Mouse (Mus musculus) MEL (cell line): Measurements from ENCODE around the gene Emx1. TPM values are rescaled to one million over a fixed set of nuclear protein-coding genes. Genes with fewer than 3 reads are reported as not detected.

ENCODE experiments used
- DNase-seq: peaks from one replicate; pipeline ENCODE4 v3.0.0; 2011; ENCODE audit warnings: low read depth, low spot score
- H3K27ac ChIP-seq: 2 replicates; pipeline ENCODE4 v1.5.1; 2012; ENCODE audit warnings: low read depth, mild to moderate bottlenecking, control low read depth, low read length, moderate library complexity; ENCODE audit not compliant: control insufficient read depth
- H3K27me3 ChIP-seq, 2 experiments: fragments of 150-350 bp in 1 of 2; sonication (generic) in 1 of 2; 2 replicates each; pipeline ENCODE4 v1.6.1; 2012; ENCODE audit warnings: low read length in 2 of 2, mild to moderate bottlenecking in 2 of 2, improper control_type of control experiment in 1 of 2, moderate library complexity in 1 of 2; ENCODE audit not compliant: insufficient read depth in 2 of 2, control insufficient read depth in 1 of 2
- H3K36me3 ChIP-seq, 2 experiments: 2 replicates each; pipeline ENCODE4 v1.6.1; 2012 to 2014; ENCODE audit warnings: low read length in 2 of 2, improper control_type of control experiment in 1 of 2, inconsistent platforms in 1 of 2, mild to moderate bottlenecking in 1 of 2; ENCODE audit not compliant: insufficient read depth in 2 of 2, control insufficient read depth in 1 of 2
- H3K4me1 ChIP-seq, 2 experiments: fragments of 150-350 bp in 1 of 2; sonication (generic) in 1 of 2; 2 replicates each; pipeline ENCODE4 v1.6.1; 2012; ENCODE audit warnings: low read length in 2 of 2, improper control_type of control experiment in 1 of 2, mild to moderate bottlenecking in 1 of 2; ENCODE audit not compliant: insufficient read depth in 2 of 2, control insufficient read depth in 1 of 2
- H3K4me3 ChIP-seq, 2 experiments: fragments of 150-350 bp in 1 of 2; sonication (generic) in 1 of 2; 2 replicates each; pipeline ENCODE4 v1.5.1; 2012; ENCODE audit warnings: low read depth in 2 of 2, low read length in 2 of 2, mild to moderate bottlenecking in 2 of 2, moderate library complexity in 2 of 2, control low read depth in 1 of 2, improper control_type of control experiment in 1 of 2; ENCODE audit not compliant: control insufficient read depth in 1 of 2, insufficient read depth in 1 of 2
- H3K79me2 ChIP-seq: 2 replicates; pipeline ENCODE4 v1.6.1; 2012; ENCODE audit warnings: mild to moderate bottlenecking, low read length, moderate library complexity; ENCODE audit not compliant: control insufficient read depth, poor library complexity, insufficient read depth
- H3K9ac ChIP-seq: 2 replicates; pipeline ENCODE4 v1.6.1; 2012; ENCODE audit warnings: low read depth, mild to moderate bottlenecking, control low read depth, low read length, moderate library complexity; ENCODE audit not compliant: control insufficient read depth, poor library complexity, severe bottlenecking
- H3K9me3 ChIP-seq: fragments of 150-350 bp; sonication (generic); replicated peaks from 2 replicates; pipeline ENCODE4 v1.6.1; 2012; ENCODE audit warnings: mild to moderate bottlenecking, low read length, improper control_type of control experiment, moderate library complexity; ENCODE audit not compliant: insufficient read depth
- CHD2 ChIP-seq: IDR thresholded peaks from 2 replicates; pipeline ENCODE4 v1.6.1; 2011; ENCODE audit warnings: low read length, improper control_type of control experiment
- E2F4 ChIP-seq: IDR thresholded peaks from 2 replicates; pipeline ENCODE4 v1.6.1; 2011; ENCODE audit warnings: low read depth, low read length, improper control_type of control experiment, borderline replicate concordance
- ELF1 ChIP-seq: IDR thresholded peaks from 2 replicates; pipeline ENCODE4 v1.6.1; 2014; ENCODE audit warnings: low read depth, mild to moderate bottlenecking, inconsistent platforms, low read length, improper control_type of control experiment, moderate library complexity
- GABPA ChIP-seq: IDR thresholded peaks from 2 replicates; pipeline ENCODE4 v1.6.1; 2012; ENCODE audit warnings: low read depth, mild to moderate bottlenecking, inconsistent platforms, low read length, improper control_type of control experiment, moderate library complexity
- GATA1 ChIP-seq: IDR thresholded peaks from 2 replicates; pipeline ENCODE4 v1.6.1; 2011; ENCODE audit warnings: low read depth, low read length, improper control_type of control experiment
- KAT2A ChIP-seq: conservative IDR thresholded peaks from 2 replicates; pipeline ENCODE4 v1.6.1; 2012; ENCODE audit warnings: low read depth, low read length, improper control_type of control experiment, inconsistent platforms
- MAFK ChIP-seq: IDR thresholded peaks from 2 replicates; pipeline ENCODE4 v1.6.1; 2011; ENCODE audit warnings: low read depth, mild to moderate bottlenecking, low read length, improper control_type of control experiment, borderline replicate concordance
- MAX ChIP-seq: IDR thresholded peaks from 2 replicates; pipeline ENCODE4 v1.6.1; 2011; ENCODE audit warnings: low read length, improper control_type of control experiment
- NELFE ChIP-seq: IDR thresholded peaks from 2 replicates; pipeline ENCODE4 v1.6.1; 2011; ENCODE audit warnings: low read depth, low read length, improper control_type of control experiment
- POLR2A ChIP-seq, 2 experiments: IDR thresholded peaks; 2 replicates each; pipeline ENCODE4 v1.6.1; 2011 to 2012; ENCODE audit warnings: low read length in 2 of 2, mild to moderate bottlenecking in 2 of 2, control low read depth in 1 of 2, improper control_type of control experiment in 1 of 2, low read depth in 1 of 2, moderate library complexity in 1 of 2; ENCODE audit not compliant: control insufficient read depth in 1 of 2, insufficient read depth in 1 of 2, poor library complexity in 1 of 2
- POLR2AphosphoS5 ChIP-seq: IDR thresholded peaks from 2 replicates; pipeline ENCODE4 v1.6.1; 2012; ENCODE audit warnings: low read depth, borderline replicate concordance, mild to moderate bottlenecking, inconsistent platforms, low read length, moderate library complexity, mixed read lengths
- RCOR1 ChIP-seq: IDR thresholded peaks from 2 replicates; pipeline ENCODE4 v1.6.1; 2012; ENCODE audit warnings: low read depth, mild to moderate bottlenecking, inconsistent platforms, low read length, improper control_type of control experiment
- SIN3A ChIP-seq: IDR thresholded peaks from 2 replicates; pipeline ENCODE4 v1.6.1; 2012; ENCODE audit warnings: low read length, improper control_type of control experiment, inconsistent platforms
- TAL1 ChIP-seq: IDR thresholded peaks from 2 replicates; pipeline ENCODE4 v1.6.1; 2012; ENCODE audit warnings: mild to moderate bottlenecking, inconsistent platforms, low read length, moderate library complexity, mixed read lengths
- TBP ChIP-seq: IDR thresholded peaks from 2 replicates; pipeline ENCODE4 v1.8.0; 2011; ENCODE audit warnings: low read depth, low read length, improper control_type of control experiment
- UBTF ChIP-seq: IDR thresholded peaks from 2 replicates; pipeline ENCODE4 v1.6.1; 2012; ENCODE audit warnings: low read depth, mild to moderate bottlenecking, inconsistent platforms, low read length, improper control_type of control experiment, moderate library complexity, borderline replicate concordance; ENCODE audit not compliant: insufficient read depth
- USF1 ChIP-seq: IDR thresholded peaks from 2 replicates; pipeline ENCODE4 v1.6.1; 2014; ENCODE audit warnings: low read depth, mild to moderate bottlenecking, inconsistent platforms, low read length, improper control_type of control experiment, moderate library complexity
- USF2 ChIP-seq, 2 experiments: IDR thresholded peaks; 2 replicates each; pipeline ENCODE4 v1.6.1; 2011 to 2012; ENCODE audit warnings: improper control_type of control experiment in 2 of 2, low read length in 2 of 2, borderline replicate concordance in 1 of 2, inconsistent platforms in 1 of 2, low read depth in 1 of 2, mild to moderate bottlenecking in 1 of 2; ENCODE audit not compliant: insufficient read depth in 1 of 2
- ZC3H11A ChIP-seq: IDR thresholded peaks from 2 replicates; pipeline ENCODE4 v1.6.1; 2012; ENCODE audit warnings: low read depth, mild to moderate bottlenecking, inconsistent platforms, low read length, improper control_type of control experiment
- ZKSCAN1 ChIP-seq: IDR thresholded peaks from 2 replicates; pipeline ENCODE4 v1.6.1; 2012; ENCODE audit warnings: low read depth, mild to moderate bottlenecking, inconsistent platforms, low read length, improper control_type of control experiment, moderate library complexity
- ZNF384 ChIP-seq: IDR thresholded peaks from 2 replicates; pipeline ENCODE4 v1.6.1; 2012; ENCODE audit warnings: low read depth, mild to moderate bottlenecking, inconsistent platforms, low read length, improper control_type of control experiment
- polyA plus RNA-seq, 2 experiments: library from polyadenylated mRNA; stranded (reverse) in 1 of 2; unstranded in 1 of 2; fragments of >175 nt in 1 of 2; fragments of >200 nt in 1 of 2; gene quantifications; 2 replicates each; pipeline versions ENCODE4 v1.2.1 to v1.2.4; 2012; ENCODE audit warnings: low replicate concordance in 2 of 2, low read depth in 1 of 2; ENCODE audit not compliant: insufficient read length in 2 of 2, insufficient read depth in 1 of 2, missing spikeins in 1 of 2
- total RNA-seq: library from RNA; depleted of rRNA; stranded (reverse); fragments of 300-350 nt; gene quantifications from 2 replicates; pipeline ENCODE4 v1.2.3, GENCODE M21; 2012

Emx1 gene
- total and polyA plus RNA-seq, 3 experiments, result not detected

DNA sequence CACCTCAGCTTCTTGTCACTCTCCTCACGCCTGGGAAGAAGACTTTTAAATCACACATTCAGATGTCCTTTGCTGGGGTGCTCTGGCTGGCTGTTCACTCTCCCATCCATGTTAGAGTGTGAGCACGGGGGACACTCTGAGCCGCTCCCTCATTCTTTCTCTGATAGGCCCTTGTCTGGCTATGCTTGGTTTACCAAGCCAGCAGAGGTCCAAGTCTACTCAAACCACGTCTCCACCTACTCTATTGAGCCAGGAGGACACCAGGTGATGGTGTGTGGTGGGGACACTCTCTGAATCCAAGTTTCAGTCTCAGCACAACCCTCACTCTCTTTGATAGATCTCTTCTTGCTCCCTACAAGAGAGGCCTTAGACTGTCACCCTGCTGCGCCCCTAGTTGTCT lies 20.1 kb downstream of the Emx1 start:
- TF ChIP-seq TBP (no peak), USF1 (no peak), KAT2A (no peak), POLR2A (IDR thresholded peaks at IDR 0.05; ENCODE audit: control insufficient read depth in 1 of 2, insufficient read depth in 1 of 2, low read depth in 1 of 2, low read length in 2 of 2, poor library complexity in 1 of 2) (no peak)
- no peak overlapping the region for H3K4me3 ChIP-seq
- no peaks in the 10 kb centered on the region for H3K36me3 ChIP-seq
- H3K9ac ChIP-seq, result no peak overlapping the region
- H3K27ac ChIP-seq, result no peak overlapping the region
- no peaks in the 10 kb centered on the region for H3K27me3 ChIP-seq
- H3K79me2 ChIP-seq, result no peaks in the 10 kb centered on the region
- H3K4me1 ChIP-seq, result no peaks in the 10 kb centered on the region
- DNase-seq, result no peak
- no peaks in the 10 kb centered on the region for H3K9me3 ChIP-seq

DNA sequence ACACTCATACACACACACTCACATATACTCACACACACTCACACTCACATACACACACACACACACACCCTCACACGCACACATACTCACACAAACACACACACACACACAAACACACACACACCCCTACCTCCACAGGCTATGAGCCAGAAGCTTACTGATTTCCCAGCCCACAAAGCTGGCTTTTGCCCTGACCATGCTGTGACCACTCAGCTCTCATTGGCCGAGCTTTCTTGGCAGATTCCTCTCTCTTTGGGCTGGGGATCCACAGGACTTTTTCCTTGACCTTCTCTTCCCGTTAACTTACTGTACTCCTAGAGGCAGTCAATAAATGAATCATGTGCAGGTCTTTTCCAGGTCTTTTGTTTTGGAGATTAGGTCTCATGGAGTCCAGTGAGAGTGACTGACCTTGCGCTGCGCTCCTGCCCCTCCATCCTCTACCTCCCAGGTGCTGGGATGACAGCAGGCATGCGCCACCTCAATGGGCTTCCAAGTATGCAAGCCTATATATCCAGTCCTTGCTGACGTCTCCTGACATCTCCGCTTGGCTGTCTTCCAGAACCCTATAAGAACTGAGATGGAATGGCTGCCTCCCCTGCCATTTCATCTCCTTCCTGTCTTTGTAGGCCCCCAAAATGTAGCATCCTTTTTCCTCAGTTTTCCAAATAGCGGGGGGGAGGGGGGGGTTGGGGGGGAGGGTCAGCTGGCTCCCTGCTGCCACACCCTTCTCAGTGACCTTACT lies 22.2 kb downstream of the Emx1 start:
- no peak for DNase-seq
- H3K36me3 ChIP-seq, result no peaks in the 10 kb centered on the region
- TF ChIP-seq UBTF, result no peak
- no peak for TF ChIP-seq MAX
- no peak for TF ChIP-seq ZKSCAN1
- no peak for TF ChIP-seq GABPA
- TF ChIP-seq KAT2A, result no peak
- no peak for TF ChIP-seq ZNF384
- TF ChIP-seq ZC3H11A, result no peak
- no peak for TF ChIP-seq ELF1
- TF ChIP-seq SIN3A, result no peak
- TF ChIP-seq POLR2AphosphoS5, result no peak
- no peak for TF ChIP-seq RCOR1
- no peak for TF ChIP-seq MAFK
- no peak for TF ChIP-seq E2F4
- no peak for TF ChIP-seq TAL1
- no peak for TF ChIP-seq POLR2A (IDR thresholded peaks at IDR 0.05; ENCODE audit: control insufficient read depth in 1 of 2, insufficient read depth in 1 of 2, low read depth in 1 of 2, low read length in 2 of 2, poor library complexity in 1 of 2)
- TF ChIP-seq NELFE, result no peak
- TF ChIP-seq GATA1, result no peak
- no peak for TF ChIP-seq CHD2
- no peak for TF ChIP-seq USF2 (IDR thresholded peaks at IDR 0.05; ENCODE audit: borderline replicate concordance in 1 of 2, insufficient read depth in 1 of 2, low read depth in 1 of 2, low read length in 2 of 2)
- no peaks in the 10 kb centered on the region for H3K4me1 ChIP-seq
- H3K79me2 ChIP-seq, result no peaks in the 10 kb centered on the region
- no peaks in the 10 kb centered on the region for H3K27me3 ChIP-seq
- no peak overlapping the region for H3K4me3 ChIP-seq
- no peak overlapping the region for H3K27ac ChIP-seq
- no peak overlapping the region for H3K9ac ChIP-seq
- no peaks in the 10 kb centered on the region for H3K9me3 ChIP-seq
